Mouse (Mus musculus): ENCODE measurements at regions not wholly inside any gene's neighbourhood (a gene's known extent, or its start where the extent isn't known, plus 50 kb on each side); places are given as distances from the start of the nearest gene placed in this dataset.

DNA sequence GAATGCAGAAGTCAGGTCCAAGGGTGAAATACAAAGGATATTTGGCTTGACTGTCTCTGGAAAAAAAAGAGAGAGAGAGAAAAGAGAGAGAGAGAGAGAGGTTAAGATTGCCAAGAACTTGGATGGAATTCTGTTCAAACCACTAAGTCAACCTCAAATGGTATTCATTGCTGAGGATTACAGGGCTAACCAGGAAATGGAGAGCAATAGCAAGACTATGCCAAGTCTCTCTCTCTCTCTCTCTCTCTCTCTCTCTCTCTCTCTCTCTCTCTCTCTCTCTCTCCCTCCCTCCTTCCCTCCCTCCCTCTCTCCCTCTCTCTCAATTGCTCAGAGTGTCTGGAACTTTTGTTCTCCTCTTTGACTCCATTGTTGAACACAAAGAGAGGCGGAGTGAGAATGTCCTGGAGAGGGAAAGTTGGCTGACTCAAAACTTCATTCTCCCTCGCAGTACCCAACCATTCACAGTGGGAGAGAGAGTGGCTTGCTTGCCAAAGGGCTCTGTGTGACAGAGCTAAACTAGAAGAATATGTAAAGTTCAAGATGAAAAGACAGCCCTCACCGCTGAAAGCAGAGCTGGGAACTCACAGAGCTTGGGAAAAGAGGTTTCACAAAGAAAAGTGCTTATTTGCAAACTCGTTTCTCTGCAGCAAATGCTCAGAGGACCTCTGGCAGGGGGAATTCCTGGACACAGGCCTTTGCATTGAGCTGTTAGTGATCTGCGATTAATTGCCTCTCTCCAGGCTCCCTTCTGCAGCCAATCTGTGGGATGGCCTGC, 487.1 kb upstream of the Cdh11 start:
- peak; percentile 3 to 4 for DNase-seq

DNA sequence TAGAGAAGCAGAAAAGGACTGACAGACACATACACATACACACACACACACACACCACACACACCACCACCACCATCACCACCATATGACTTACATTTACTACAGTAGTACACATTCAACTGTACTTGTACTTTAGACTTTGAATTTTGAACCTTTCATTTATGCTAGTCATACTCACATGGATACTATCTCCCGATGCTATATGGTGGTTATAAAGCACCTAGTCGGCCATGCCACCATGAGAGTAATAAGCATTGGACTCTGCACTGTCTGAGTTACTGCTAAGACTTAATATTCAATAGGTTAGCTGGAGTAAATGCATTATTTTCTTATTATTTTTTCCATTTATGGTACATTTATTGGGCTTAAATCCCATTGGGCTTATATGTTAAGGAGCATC, 488.0 kb upstream of the Cdh11 start:
- no peak for DNase-seq

DNA sequence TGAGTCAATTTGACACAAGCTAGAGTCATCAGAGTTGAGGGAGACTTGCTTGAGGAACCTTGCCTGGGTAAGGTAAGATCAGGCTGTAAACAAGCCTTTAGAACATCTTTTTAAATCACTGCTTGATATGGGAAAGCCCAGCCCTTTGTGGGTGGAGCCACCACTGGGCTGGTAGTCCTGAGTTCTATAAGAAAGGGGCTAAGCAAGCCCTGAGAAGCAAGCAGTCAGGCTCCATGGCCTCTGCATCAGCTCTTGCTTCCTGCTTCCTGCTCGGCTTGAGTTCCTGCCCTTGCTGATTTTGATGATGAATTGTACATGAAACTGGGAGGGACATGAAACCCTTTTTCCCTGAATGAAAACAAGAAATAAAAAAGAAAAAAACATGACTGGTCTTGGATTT, 496.4 kb upstream of the Cdh11 start:
- no peak for DNase-seq

DNA sequence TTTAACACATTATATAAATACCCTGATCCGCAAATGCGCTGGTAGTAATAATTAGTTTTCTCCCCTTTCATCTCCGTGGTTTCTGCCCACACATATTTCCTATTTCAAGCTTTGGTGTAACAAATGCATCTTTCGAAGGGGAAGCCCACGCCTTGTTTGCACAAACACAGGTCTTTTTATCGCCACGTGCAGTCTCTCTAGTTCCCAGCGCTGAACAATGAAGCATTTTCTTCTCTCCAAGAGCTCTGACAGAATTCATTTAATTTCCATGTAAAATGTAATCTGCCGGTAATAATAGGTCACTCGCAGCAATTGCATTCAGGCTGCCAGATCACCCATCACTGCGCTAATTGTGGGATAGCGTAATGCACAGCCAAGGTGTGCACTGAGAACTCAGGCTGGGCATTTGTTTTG, 503.1 kb upstream of the Cdh11 start:
- no peak for DNase-seq

DNA sequence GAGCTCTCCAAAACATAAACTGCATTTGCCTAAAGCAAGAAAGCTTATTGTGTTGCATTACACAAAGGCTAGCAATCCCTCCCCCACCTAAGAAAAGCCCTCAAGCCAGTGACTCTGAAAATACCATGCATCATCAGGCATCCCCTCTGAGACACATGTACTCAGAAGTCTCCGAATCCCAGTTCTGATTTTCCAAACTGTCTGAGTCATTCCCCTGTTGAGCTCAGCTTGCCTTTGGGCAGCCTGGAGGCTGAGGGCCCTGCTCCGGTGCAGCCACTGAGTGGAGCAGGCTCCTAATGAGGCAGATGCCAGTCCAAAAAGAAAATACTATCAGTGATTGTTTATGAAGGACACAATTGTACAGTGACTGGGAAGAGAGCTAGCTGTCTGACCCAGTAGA, 507.5 kb upstream of the Cdh11 start:
- no peak for DNase-seq

DNA sequence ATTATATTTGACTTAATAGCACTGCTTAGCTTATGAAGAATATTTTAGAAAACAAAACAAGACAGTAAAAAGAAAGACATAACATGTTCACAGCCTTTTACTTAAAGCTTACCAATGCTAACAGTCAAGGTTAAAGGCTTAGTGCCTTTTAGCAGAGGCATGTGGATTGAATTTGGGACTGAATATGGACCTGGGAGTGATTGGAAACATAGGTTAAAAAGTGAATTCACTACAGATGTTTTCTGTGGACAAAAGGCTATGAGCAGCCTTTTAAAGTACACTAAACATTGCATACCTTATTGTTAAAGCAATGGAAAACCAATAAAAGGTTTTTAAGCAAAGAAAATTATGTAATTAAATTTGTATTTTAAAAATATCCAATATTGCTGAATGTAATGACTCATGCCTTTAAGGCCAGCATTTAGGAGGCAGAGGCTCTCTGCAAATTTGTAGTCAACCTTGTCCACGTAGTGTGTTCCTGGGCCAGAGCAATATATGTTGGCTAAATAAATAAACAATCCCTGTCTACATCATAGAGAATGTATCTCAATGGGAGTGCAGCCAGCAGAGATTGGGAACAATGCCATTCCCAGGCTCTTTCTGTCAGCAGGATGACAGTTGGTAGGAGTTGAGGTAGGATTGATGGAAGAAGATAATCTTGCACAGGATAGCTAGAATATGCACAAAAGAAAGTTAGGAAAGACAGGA, 521.2 kb upstream of the Cdh11 start:
- no peak for DNase-seq

DNA sequence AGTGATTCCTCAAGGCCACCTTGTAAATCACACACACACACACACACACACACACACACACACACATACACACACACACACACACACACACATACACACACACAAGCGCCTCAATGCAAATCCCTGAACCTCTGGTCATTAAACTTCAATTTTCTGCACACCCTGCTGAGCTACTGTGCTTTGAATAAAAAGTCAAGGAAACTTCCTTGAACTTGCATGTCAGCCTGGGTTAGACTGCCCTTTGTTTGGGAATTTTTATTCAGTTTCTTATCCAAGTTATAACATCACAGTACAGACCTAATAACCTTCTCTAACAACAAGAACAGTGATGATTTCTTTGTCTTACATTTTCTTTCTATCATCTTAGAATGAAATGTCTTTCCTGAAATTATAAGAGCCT, 528.1 kb upstream of the Cdh11 start:
- DNase-seq: no peak

DNA sequence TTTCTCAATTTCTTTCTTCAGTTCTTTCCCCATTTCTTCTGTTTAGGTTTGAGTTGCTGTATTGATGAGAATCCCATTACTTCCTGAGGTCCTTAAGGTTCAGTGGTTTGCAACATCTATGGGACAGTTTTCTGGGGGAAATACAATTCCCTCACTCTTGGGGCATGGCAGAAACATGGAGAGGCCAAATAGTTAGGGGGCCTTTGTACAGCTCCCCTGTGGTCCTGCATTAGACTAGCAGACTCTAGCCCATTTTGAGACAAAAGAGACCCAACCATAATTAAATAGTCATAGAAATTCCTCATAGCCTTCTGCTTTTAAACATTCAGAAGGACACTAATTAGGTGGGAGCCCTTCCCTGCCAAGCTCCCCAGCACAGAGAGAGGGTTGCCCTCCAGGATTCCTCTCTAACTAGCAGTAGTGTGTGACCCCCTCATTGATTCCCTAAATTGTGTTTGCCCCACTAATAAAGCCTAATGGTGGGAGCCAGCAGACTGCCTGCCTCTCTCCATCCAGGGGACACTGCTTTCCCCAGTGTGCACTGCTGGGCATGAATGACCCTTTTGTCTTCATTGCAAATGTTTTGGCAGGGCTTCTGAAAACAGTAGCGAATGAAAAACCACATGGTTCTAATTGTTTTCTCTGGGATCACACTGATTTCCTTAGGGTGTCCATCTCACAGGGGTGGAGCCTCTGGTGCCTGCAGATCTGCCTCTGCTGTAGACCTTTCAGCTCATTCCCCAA, 529.0 kb upstream of the Cdh11 start:
- peak in 1 of 2 experiments; percentile 3 for DNase-seq

DNA sequence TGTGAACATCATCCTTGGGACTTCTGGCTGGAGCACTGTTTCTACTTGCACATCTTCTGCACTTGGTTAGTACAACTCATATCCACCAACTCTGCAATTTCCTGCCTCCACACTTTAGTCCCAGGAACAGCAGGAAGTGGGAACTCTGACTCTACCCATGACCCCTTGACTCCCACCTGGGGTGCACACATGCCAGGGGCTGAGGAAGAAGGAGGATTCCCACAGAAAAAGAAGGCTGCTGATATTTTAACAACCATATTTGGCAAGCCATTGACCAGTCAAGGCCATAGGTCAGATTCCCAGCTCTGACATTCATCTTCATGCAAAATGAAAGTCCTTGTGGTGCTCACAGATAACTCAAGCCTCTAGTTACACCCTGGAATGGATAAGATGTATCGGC, 530.3 kb upstream of the Cdh11 start:
- no peak for DNase-seq

DNA sequence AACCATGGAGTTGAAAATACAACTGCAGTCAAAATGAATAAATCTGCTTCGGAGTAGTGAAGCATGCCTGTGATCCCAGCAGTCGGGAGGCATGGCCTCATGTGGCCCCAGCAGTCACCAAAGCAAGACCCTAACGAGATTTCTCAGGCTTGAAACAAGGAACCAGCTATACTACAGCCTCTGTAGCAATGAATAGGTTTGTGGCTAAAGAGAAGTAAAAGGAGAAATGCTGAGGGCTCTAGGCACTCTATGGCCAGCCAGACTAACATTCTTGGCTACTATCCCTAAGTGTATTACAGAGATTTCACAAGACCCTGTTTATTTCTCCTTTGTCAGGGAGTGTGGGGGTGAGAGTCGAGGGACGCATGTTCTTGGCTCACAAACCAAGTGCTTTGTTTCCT, 531.2 kb upstream of the Cdh11 start:
- no peak for DNase-seq

DNA sequence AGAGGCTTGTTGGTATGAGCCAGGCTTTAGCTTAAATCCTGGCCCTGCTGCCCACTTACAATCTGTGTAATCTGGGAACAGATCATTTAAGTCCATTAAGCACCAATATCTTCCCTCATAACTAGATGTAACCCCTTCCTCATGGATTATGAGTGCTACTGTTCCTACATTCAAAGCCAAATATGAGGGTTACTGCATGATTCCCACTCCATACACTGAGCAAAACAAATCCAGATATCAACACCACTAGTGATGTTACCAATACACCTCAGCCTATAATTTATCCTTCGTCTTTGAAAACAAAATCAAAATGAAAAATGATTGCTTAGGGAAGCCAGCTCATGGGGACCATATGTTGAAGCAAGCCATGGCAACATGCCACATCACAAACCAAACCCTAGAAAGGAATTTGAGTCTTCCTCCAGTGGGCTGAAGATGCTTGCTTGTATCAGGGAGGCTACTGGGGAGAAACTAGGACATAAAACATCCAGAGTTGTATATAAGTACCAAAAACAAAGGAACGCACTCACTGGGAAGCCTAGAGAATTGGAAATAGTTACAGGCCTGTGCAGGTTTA, 531.8 kb upstream of the Cdh11 start:
- DNase-seq: no peak

DNA sequence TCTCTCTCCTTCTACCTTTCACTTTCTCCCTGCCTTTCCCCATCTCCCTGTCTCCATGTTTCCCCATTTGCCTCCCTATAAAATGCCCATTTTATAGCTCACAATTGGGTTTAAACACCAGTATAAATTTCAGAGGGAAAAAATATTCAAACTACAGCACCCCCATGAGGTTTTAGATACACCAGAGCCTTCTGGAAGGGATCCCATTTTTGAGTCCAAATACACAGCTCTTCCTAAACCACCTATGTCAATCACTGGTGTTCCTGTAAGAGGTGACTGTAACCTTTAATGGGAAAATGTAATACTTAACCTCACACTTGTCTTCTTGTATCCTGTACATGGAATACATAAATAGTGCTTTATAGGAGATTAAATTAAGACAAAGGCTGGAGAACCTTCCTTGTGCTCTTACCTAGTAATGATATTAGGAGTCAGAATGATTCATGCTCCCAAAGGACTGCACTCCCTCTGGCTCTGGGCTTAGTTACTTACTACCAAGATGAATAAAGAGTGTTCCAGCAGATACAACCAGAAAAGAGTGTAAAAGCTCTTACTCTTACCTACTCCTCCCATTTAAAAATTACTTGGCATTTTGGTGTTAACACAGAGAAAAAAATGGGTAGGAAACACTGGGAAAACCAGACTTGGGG, 538.7 kb upstream of the Cdh11 start:
- no peak for DNase-seq

DNA sequence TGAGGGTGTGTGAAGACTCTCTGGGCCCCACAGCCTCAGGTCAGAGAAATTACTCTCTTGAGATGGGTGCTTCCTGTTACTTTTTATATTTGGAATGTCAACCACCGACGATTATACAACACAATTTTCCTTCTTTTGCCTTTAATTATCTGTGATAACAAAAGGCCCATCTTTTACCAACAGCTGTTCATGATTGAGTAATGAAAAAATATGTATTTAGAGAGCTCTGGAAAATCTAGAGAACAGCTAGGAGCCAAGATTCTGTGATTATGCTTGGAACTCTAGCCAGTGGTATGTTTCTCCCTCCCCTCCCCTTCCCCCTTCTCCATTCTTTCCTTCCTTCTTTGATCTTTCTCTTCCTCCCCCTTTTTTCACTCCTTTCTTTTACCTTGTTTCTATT, 546.0 kb upstream of the Cdh11 start:
- no peak for DNase-seq

DNA sequence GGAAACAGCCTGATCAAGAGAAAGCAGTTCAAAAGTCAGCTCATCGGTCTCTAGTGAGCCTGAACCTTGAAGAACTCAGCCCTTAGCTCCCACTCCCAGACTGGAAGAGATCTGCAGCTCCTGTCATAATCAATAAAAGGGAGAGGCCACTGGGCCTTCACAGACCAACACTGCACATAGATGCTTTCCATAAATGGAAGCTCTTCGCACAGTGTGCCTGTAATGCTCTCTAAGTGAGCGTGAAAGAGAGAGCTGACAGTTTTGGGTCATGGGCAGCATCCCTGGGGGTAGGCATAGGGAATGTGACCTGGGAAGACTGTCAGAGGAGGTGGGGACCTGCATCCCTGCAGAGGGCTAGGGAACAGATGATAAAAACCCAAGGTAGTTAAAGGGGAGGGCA, 551.9 kb upstream of the Cdh11 start:
- no peak for DNase-seq

DNA sequence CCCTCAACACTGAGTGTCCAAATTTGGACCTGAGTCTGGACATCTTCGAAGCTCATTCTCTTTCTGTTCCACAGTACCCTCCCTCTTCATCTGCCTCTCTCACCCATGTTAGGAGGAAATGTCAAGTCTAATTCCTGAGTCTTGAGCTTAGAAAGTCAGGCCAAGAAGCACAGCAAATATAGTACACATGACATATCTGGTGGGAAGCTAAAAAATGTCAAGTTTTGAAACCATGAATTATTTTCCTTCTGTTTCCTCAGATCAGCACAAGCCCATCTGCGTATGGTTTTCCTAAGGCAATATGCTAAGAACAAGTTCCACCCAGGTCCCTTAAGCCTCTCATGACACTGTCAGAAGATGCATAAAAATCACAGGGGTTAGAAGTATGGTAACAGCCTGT, 553.6 kb upstream of the Cdh11 start:
- no peak for DNase-seq

DNA sequence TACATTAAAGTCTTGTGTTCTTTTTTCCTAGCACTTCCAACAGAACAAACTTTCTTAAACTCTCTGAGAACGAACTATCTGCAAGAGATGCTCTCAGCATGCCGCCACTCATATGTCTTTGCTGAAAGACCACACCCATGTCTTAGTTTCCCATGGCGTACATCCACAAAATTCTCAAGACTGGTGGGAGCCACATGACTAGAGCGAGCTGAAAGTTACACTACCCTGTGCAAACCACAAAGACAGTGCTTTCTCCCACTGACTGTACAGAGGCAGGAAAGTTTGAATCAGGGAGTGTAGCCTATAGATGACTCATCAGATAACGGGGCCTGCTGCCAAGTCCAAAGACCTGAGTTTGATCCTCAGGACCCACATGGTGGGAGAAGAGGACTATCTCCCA, 554.5 kb upstream of the Cdh11 start:
- no peak for DNase-seq

DNA sequence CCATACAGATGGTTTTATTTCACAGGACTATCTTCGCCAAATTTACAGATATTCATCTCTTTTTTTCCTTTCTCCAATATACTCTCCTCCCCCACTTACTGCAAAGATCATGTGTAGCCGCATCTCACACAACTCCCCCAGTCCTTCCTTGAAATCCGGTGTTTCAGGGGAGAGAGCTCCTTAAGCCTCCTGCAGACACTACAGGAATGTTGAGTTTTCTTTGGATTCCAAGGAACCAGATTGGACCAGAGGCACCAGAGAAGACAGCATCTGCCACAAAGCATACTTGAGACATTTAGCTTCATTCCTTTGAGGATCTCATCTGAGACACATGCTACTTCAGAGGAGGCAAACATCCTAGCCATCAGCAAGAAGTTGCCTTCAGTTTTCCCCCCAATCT, 558.4 kb upstream of the Cdh11 start:
- DNase-seq: no peak

DNA sequence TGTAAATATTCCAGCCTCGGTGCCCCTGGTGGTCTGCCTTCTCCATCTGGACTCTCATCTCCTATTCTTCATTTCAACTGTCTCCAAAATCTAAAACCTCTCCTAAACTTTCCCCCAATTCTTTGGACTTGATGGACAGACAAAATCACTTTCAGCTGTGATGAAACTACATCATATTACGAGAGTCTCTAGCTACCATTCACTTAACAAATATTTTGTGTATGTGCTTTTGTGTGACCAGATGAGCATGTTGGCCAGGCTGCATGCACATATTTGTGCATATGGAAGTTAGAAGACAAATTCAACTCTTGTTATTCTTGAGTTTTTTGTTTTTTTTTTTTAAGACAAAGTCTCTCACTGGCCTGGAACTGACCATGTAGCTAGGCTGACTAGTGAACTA, 559.4 kb upstream of the Cdh11 start:
- DNase-seq: no peak

DNA sequence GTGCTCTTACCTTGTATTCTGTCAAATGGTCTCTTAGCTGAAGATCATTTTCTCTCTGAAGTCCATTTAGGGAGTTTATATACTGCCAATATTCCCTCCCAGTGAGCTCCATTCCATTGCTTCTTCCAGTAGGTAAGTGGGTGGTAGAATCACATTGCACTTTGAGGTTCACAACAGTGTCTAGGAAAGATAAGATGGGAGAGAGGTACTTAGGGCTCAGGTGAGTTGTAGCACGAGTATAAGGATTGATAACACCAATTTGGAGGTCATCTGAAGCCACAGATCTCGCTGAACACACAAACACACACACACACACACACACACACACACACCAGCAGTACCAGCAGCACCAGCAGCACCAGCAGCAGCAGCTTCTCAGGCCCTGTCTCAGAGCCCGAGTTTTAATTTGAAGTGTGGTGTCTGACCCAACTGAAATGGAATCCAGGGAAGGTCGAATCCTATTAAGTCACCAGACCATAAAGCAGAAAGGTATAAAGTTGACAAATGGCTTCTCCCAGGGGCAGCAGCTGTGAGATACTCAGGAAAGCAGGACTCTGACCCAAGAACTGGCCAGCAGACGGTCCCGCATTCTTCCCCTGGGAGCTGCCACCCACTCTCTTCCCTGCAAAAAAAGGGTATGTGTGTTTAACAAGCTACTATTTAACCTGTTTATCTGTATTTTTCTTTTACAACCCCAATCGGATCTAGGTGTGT, 561.9 kb upstream of the Cdh11 start:
- DNase-seq: no peak

DNA sequence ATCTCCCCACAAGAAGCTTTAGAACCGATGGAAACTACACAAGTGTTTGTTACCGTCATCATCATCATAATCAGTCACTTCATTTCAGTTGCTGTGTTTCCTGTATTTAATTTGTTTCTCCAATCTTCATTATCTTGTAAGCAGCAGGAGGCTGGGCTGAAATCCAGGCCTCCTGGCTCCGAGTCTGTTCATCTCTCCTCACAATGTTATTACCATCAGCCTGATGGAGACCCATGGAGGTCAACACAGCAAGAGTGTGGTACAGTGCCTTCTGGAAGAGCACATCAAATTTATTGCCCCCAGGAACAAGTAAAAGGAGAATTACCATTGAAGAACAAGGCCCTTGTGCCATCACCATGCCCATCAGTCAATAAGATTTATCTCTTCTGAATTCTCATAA, 576.3 kb upstream of the Cdh11 start:
- peak in 1 of 2 experiments; percentile 6 for DNase-seq

DNA sequence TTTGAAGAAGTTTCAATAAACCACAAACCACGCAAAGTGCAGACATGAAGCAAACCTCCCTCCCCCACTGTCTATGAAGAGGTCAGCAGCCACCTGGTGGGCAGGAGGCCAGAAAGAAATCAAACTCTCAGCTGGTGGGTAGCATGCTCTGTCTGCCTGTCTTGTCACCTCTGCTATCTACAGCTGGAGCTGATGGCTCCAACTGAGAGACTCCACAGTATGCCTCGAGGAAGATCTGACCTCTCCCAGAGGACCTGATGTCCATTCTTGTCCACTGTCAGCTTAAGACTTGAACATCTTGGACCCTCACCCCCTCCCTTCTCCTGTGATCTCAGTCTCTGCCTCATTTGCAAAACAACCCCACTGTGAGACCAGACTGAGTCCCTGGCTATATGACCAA, 585.0 kb upstream of the Cdh11 start:
- DNase-seq: no peak

DNA sequence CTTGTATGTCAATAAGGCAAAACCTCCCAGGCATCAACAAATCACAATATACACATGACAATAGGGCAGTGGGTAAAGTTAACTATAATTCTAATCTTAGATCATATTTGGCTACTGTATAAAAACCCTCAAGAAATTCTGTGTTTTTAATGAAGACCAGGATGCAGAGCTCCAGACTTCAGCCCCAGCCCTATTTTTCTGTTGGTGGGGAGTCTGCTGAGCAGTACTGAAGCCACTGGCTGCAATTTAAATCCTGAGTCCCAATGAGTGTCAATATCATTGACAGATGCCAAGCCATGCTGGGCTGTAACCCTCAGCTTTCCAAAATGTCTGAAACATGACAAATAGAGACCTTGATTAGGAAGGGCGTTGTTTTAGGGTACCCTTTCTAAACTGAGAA, 587.6 kb upstream of the Cdh11 start:
- no peak for DNase-seq

Measured in cerebellum, adult 18-20 months (tissue).